Mouse (Mus musculus) embryo, embryonic 9.5 days (tissue): ENCODE measurements at regions not wholly inside any gene's neighbourhood (a gene's known extent, or its start where the extent isn't known, plus 50 kb on each side); places are given as distances from the start of the nearest gene placed in this dataset.
A peak's percentile ranks its signal among the peaks of the same experiment; 100 is the strongest.
"Not testable (repeated sequence)": the region's sequence is repeated elsewhere in the genome, so short reads cannot be mapped to it uniquely, and the experiment has no call there.

ENCODE experiments used
- DNase-seq: peaks from one replicate; pipeline ENCODE4 v3.0.0-alpha.2; 2017; ENCODE audit errors: extremely low spot score

DNA sequence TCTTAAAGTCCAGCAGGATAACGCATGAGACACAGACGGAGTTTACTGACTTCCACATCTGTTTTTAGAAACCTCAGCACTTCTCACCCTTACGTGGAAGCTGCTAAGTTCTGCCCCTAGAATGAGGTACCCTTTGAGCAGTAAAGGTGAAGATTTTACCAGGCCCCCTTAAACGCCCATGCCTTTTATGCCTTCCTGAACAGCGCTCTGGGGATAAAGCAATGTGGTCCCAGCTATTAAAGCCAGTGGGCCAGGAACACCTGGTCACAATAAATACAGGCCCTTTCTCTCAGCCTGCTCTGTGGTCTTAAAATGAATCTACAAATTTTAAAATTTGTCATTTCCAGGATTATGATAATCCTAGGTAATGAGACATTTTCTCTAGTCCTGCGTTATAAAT, 57.9 kb downstream of the Llph start:
- no peak for DNase-seq

DNA sequence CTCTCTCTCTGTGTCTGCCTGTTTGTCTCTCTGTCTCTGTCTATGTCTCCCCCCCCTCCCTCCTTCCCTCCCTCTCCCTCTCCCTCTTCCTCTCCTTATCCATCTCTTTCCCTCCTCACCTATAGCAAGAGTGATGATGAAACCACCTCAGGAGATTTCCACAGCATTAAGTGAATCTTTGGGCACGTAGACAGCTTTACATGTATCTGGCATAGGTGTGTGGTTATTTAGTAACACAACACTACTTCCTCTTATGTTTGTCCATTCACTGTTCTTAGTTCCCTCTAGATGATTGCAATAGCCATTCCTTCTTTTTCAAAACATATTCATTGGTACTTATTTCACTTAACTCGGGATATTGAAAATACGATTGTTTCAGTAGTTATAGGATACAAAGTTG, 65.0 kb downstream of the Llph start:
- no peak for DNase-seq

DNA sequence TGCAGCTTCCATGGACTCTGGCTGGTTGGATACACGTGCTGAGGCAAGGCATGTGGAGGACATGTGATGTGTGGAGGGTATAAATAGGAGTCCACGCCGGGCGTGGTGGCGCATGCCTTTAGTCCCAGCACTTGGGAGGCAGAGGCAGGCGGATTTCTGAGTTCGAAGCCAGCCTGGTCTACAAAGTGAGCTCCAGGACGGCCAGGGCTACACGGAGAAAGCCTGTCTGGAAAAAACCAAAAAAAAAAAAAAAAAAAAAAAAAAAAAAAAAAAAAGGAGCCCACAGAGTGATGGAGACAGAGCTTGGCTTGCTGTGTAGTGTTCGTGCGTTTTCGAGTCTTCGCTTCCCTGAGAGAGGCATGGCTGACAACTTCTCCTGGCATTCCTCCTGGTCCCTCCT, 66.5 kb downstream of the Llph start:
- DNase-seq: not testable (repeated sequence)

DNA sequence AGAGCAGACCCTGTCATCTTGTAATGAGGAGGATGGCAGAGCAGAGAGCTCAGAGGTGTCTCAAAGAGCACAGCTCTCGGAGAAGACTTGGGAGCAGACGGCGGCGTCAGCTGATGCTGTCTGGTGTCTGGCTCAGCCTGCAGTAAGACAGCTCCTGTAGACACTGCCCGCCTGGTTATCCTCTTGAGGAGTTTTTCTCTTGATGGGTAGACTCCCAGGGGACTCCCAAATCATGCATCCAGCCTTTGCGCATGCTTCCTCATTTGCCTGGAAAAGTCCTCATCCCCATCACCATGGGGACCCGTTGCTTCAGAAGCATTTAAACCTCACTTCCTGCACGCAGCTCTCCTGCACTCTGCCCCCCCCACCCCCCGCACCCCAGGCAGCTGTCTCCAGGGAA, 67.6 kb downstream of the Llph start:
- DNase-seq: no peak

DNA sequence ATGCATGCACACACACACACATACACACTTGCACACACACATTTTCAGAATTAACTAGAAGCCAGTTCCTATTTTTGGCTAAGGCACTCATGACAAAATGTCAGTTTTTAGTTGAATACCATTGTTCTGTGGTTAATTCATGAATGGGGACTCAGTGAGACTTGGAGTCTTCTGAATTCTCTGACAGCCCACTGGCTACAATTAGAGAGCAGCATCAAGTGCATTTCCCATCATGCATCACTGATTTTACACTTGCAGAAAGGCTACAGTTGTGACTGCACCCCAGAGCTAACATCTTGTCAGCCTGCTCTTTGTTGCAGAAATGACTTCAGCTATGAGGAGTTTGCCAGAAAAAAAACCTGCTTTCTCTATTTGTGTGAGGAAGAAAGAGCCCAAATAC, 70.4 kb downstream of the Llph start:
- DNase-seq: no peak

DNA sequence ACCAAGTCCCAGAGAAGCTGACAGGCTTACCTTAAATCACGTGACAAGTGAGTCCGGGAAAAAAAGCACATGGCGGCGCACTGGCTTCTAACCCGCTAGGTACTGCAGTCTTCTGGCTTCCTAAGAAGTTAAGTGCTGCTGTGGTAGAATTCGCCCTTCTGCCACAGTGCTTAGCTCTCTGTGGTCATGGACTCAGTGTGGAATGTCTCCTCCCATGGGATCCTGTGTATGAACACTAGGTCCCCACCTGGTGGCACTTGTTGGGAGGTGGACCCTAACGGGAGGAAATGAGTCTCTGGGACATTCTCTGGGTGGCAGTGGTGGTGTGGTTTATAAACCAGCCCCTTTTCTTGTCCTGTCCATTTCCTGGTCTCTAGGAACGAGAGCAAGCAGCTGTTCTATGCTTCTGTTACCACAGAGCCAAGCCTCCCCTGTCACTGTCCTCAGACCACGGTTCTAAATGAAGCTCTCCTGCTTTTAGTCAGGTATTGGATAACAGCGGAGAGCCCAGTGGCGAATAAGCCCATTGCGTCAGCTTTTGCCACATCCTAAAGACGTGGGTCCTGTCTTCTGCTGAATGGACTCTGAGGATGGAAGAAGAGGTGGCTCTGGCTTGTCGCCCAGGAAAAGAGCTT, 71.5 kb downstream of the Llph start:
- DNase-seq: no peak

DNA sequence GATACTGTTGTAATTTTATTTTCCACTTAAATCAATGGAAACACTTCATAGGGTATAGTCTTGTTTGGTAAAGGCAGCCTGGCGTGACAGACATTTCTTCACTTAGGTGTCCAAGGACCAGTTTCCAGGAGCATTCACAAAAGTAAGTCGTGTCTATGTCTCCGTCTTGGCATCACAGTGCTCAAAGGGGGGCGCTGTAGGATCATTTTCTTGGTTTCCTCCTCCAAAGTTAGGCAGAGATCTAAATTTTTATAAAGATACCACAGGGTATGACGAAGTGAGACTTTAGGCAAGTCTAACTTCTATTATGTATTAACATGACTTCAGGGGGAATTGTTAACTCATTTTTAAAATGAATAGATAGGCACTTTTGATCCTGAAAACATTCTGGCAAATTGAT, 79.1 kb downstream of the Llph start:
- peak; percentile 34 for DNase-seq

DNA sequence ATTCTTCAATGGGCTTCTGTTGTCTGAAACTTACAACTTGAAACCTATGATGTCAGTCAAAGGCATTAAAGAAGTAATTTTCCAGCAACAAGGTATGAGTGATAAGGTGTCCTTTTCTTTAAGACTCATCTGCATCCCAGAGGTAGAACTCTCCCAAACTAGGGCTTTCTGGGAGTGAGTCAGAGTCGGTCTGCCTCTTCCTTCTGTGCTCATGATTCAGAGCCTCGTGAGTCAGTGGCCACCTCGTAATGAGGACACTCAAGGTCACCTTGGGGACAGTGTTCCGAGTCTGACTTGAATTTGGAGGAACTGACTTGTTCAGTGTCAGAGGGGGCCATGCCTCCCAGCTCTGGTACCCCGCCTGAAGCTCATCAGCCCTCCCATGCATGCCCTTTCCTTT, 81.8 kb downstream of the Llph start:
- no peak for DNase-seq
